Mouse (Mus musculus): ENCODE results near the gene Rbms3. TPM values are rescaled to one million over a fixed set of nuclear protein-coding genes. Genes with fewer than 3 reads are reported as not detected.

Rbms3 gene
- polyA plus RNA-seq, 1 experiment from 2014 or later = 76.1 TPM

GRCm38 (mm10) chr9:117018741-117019163, 611.0 kb downstream of the Rbms3 start:
- peak overlapping the region; percentile 34; the same call in 1 of the 2 replicates for H3K27ac ChIP-seq (ENCODE audit: low read length)
- no peak overlapping the region for H3K4me3 ChIP-seq (replicated peaks; ENCODE audit: low read length)
- no peaks in the 10 kb centered on the region for H3K27me3 ChIP-seq (ENCODE audit: control insufficient read depth, insufficient read depth, low read length)
- H3K36me3 ChIP-seq (ENCODE audit: control insufficient read depth, insufficient read depth, low read length) = no peaks in the 10 kb centered on the region
- H3K4me2 ChIP-seq (ENCODE audit: low read depth, low read length) = no peak overlapping the region
- ATAC-seq (ENCODE audit: insufficient read depth, low FRiP score) = peak; percentile 79
- H3K9me3 ChIP-seq (replicated peaks; ENCODE audit: control insufficient read depth, low read length) = no peaks in the 10 kb centered on the region
- H3K9ac ChIP-seq (ENCODE audit: low read length) = no peak overlapping the region
- 26% methylated on average over 2 of the region's 2 CpGs for WGBS
- H3K4me1 ChIP-seq (ENCODE audit: control insufficient read depth, insufficient read depth, low read length) = peaks cover 14% of the 10 kb centered on the region

GRCm38 (mm10) chr9:117018301-117018700, 611.4 kb downstream of the Rbms3 start:
- no peaks in the 10 kb centered on the region for H3K9me3 ChIP-seq (replicated peaks; ENCODE audit: control insufficient read depth, low read length)
- H3K36me3 ChIP-seq (ENCODE audit: control insufficient read depth, insufficient read depth, low read length) = no peaks in the 10 kb centered on the region
- peaks cover 14% of the 10 kb centered on the region for H3K4me1 ChIP-seq (ENCODE audit: control insufficient read depth, insufficient read depth, low read length)
- H3K27ac ChIP-seq (ENCODE audit: low read length) = peak overlapping the region; percentile 34; the same call in 1 of the 2 replicates
- no peak overlapping the region for H3K4me2 ChIP-seq (ENCODE audit: low read depth, low read length)
- ATAC-seq (ENCODE audit: insufficient read depth, low FRiP score) = no peak
- H3K9ac ChIP-seq (ENCODE audit: low read length) = no peak overlapping the region
- WGBS = 54% methylated on average over 12 of the region's 12 CpGs
- no peaks in the 10 kb centered on the region for H3K27me3 ChIP-seq (ENCODE audit: control insufficient read depth, insufficient read depth, low read length)
- H3K4me3 ChIP-seq (replicated peaks; ENCODE audit: low read length) = no peak overlapping the region

GRCm38 (mm10) chr9:117016605-117017319, 613.0 kb downstream of the Rbms3 start:
- WGBS = 86% methylated on average over 9 of the region's 9 CpGs

GRCm38 (mm10) chr9:117013386-117013785, 616.3 kb downstream of the Rbms3 start:
- no peaks in the 10 kb centered on the region for H3K9me3 ChIP-seq (replicated peaks; ENCODE audit: control insufficient read depth, low read length)
- no peak overlapping the region for H3K4me2 ChIP-seq (ENCODE audit: low read depth, low read length)
- 85% methylated on average over 3 of the region's 3 CpGs for WGBS
- H3K9ac ChIP-seq (ENCODE audit: low read length) = no peak overlapping the region
- H3K36me3 ChIP-seq (ENCODE audit: control insufficient read depth, insufficient read depth, low read length) = no peaks in the 10 kb centered on the region
- H3K4me3 ChIP-seq (replicated peaks; ENCODE audit: low read length) = no peak overlapping the region
- peaks cover 2% of the 10 kb centered on the region for H3K4me1 ChIP-seq (ENCODE audit: control insufficient read depth, insufficient read depth, low read length)
- H3K27me3 ChIP-seq (ENCODE audit: control insufficient read depth, insufficient read depth, low read length) = no peaks in the 10 kb centered on the region
- ATAC-seq (ENCODE audit: insufficient read depth, low FRiP score) = no peak
- no peak overlapping the region for H3K27ac ChIP-seq (ENCODE audit: low read length)

More at GRCm38 (mm10) chr9:117016605-117017319, 613.0 kb downstream of the Rbms3 start:
- no peaks in the 10 kb centered on the region for H3K9me3 ChIP-seq (replicated peaks; ENCODE audit: control insufficient read depth, low read length)
- H3K36me3 ChIP-seq (ENCODE audit: control insufficient read depth, insufficient read depth, low read length) = no peaks in the 10 kb centered on the region
- peaks cover 14% of the 10 kb centered on the region for H3K4me1 ChIP-seq (ENCODE audit: control insufficient read depth, insufficient read depth, low read length)
- no peak overlapping the region for H3K9ac ChIP-seq (ENCODE audit: low read length)
- no peaks in the 10 kb centered on the region for H3K27me3 ChIP-seq (ENCODE audit: control insufficient read depth, insufficient read depth, low read length)
- H3K4me2 ChIP-seq (ENCODE audit: low read depth, low read length) = no peak overlapping the region
- H3K4me3 ChIP-seq (replicated peaks; ENCODE audit: low read length) = no peak overlapping the region
- no peak overlapping the region for H3K27ac ChIP-seq (ENCODE audit: low read length)
- ATAC-seq (ENCODE audit: insufficient read depth, low FRiP score) = no peak

- Histone ChIP-seq H3K27ac (ENCODE audit: low read length) (no peak overlapping the region), H3K4me2 (ENCODE audit: low read depth, low read length) (no peak overlapping the region), H3K4me3 (replicated peaks; ENCODE audit: low read length) (no peak overlapping the region), H3K36me3 (ENCODE audit: control insufficient read depth, insufficient read depth, low read length) (no peaks in the 10 kb centered on the region), H3K27me3 (ENCODE audit: control insufficient read depth, insufficient read depth, low read length) (no peaks in the 10 kb centered on the region), H3K9me3 (replicated peaks; ENCODE audit: control insufficient read depth, low read length) (no peaks in the 10 kb centered on the region), H3K9ac (ENCODE audit: low read length) (no peak overlapping the region), H3K4me1 (ENCODE audit: control insufficient read depth, insufficient read depth, low read length) (no peaks in the 10 kb centered on the region)
- 89% methylated on average over 3 of the region's 3 CpGs for WGBS
- ATAC-seq (ENCODE audit: insufficient read depth, low FRiP score) = no peak
Observed at GRCm38 (mm10) chr9:117010801-117011200, 618.9 kb downstream of the Rbms3 start.

- no peak for ATAC-seq (ENCODE audit: insufficient read depth, low FRiP score)
Observed at GRCm38 (mm10) chr9:117008194-117008593, 621.5 kb downstream of the Rbms3 start.

GRCm38 (mm10) chr9:117002083-117002482, 627.6 kb downstream of the Rbms3 start:
- no peaks in the 10 kb centered on the region for H3K27me3 ChIP-seq (ENCODE audit: control insufficient read depth, insufficient read depth, low read length)
- ATAC-seq (ENCODE audit: insufficient read depth, low FRiP score) = no peak
- 51% methylated on average over 2 of the region's 2 CpGs for WGBS
- H3K9ac ChIP-seq (ENCODE audit: low read length) = no peak overlapping the region
- no peak overlapping the region for H3K27ac ChIP-seq (ENCODE audit: low read length)
- H3K4me2 ChIP-seq (ENCODE audit: low read depth, low read length) = no peak overlapping the region
- no peaks in the 10 kb centered on the region for H3K4me1 ChIP-seq (ENCODE audit: control insufficient read depth, insufficient read depth, low read length)
- H3K36me3 ChIP-seq (ENCODE audit: control insufficient read depth, insufficient read depth, low read length) = no peaks in the 10 kb centered on the region
- H3K4me3 ChIP-seq (replicated peaks; ENCODE audit: low read length) = no peak overlapping the region
- H3K9me3 ChIP-seq (replicated peaks; ENCODE audit: control insufficient read depth, low read length) = no peaks in the 10 kb centered on the region

More at GRCm38 (mm10) chr9:117008194-117008593, 621.5 kb downstream of the Rbms3 start:
- Histone ChIP-seq H3K9ac (ENCODE audit: low read length) (no peak overlapping the region), H3K4me1 (ENCODE audit: control insufficient read depth, insufficient read depth, low read length) (no peaks in the 10 kb centered on the region), H3K27ac (ENCODE audit: low read length) (no peak overlapping the region), H3K27me3 (ENCODE audit: control insufficient read depth, insufficient read depth, low read length) (no peaks in the 10 kb centered on the region), H3K36me3 (ENCODE audit: control insufficient read depth, insufficient read depth, low read length) (no peaks in the 10 kb centered on the region), H3K4me3 (replicated peaks; ENCODE audit: low read length) (no peak overlapping the region), H3K4me2 (ENCODE audit: low read depth, low read length) (no peak overlapping the region), H3K9me3 (replicated peaks; ENCODE audit: control insufficient read depth, low read length) (no peaks in the 10 kb centered on the region)
- WGBS = 66% methylated on average over 1 of the region's 1 CpGs

GRCm38 (mm10) chr9:116999186-116999585, 630.5 kb downstream of the Rbms3 start:
- no peak for ATAC-seq (ENCODE audit: insufficient read depth, low FRiP score)
- Histone ChIP-seq H3K4me1 (ENCODE audit: control insufficient read depth, insufficient read depth, low read length) (no peaks in the 10 kb centered on the region), H3K4me3 (replicated peaks; ENCODE audit: low read length) (no peak overlapping the region), H3K27me3 (ENCODE audit: control insufficient read depth, insufficient read depth, low read length) (no peaks in the 10 kb centered on the region), H3K9ac (ENCODE audit: low read length) (no peak overlapping the region), H3K36me3 (ENCODE audit: control insufficient read depth, insufficient read depth, low read length) (no peaks in the 10 kb centered on the region), H3K4me2 (ENCODE audit: low read depth, low read length) (no peak overlapping the region), H3K27ac (ENCODE audit: low read length) (no peak overlapping the region), H3K9me3 (replicated peaks; ENCODE audit: control insufficient read depth, low read length) (no peaks in the 10 kb centered on the region)
- 63% methylated on average over 6 of the region's 6 CpGs for WGBS

- Histone ChIP-seq H3K9me3 (replicated peaks; ENCODE audit: control insufficient read depth, low read length) (0 out of 2 replicates have a peak, but pooled peaks cover 2% of the 10 kb centered on the region), H3K4me1 (ENCODE audit: control insufficient read depth, insufficient read depth, low read length) (no peaks in the 10 kb centered on the region), H3K36me3 (ENCODE audit: control insufficient read depth, insufficient read depth, low read length) (no peaks in the 10 kb centered on the region; the same call in 1 of the 2 replicates), H3K27me3 (ENCODE audit: control insufficient read depth, insufficient read depth, low read length) (no peaks in the 10 kb centered on the region), H3K27ac (ENCODE audit: low read length) (no peak overlapping the region), H3K4me2 (ENCODE audit: low read depth, low read length) (no peak overlapping the region), H3K9ac (ENCODE audit: low read length) (no peak overlapping the region), H3K4me3 (replicated peaks; ENCODE audit: low read length) (no peak overlapping the region)
- 82% methylated on average over 6 of the region's 6 CpGs for WGBS
- no peak for ATAC-seq (ENCODE audit: insufficient read depth, low FRiP score)
Observed at GRCm38 (mm10) chr9:116990321-116990720, 639.4 kb downstream of the Rbms3 start.

Measured in stomach, embryonic 16.5 days (tissue).